Mouse (Mus musculus) T-helper 1 cell (primary cell): ENCODE results near the gene 1700003F12Rik.

ENCODE experiments used
- in situ Hi-C: fragments of 300-600 bp; cut with MboI, MseI; formaldehyde crosslinking; loops from one replicate; pipeline ENCODE4 v1.15.1; 2025; ENCODE audit warnings: high pct_unique_total_duplicates

Gene 1700003F12Rik

DNA sequence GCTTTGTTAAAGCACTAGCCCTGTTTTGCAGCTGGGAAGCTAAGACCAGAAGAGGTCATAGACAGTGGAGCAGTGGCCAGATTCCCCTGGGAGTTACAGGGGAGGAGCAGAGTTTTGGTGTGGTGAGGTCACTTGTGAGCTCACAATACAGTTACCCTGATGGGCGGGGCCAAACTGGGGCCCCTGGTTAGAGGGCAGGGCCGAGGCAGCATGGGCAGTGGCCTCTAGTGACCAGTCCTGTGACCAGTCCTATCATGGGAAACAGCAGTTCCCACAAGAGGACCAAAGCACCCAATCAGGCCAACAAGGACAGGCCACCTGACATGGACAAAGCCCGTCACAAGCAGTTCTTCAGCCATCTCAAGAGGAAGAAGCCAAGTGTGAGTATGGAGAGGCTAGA, 1.8 kb downstream of the 1700003F12Rik start:
- in situ Hi-C loops = loop anchor here (25.0 kb wide), 1 partner anchor 136 kb away; the partner anchor contains the start of gene Snta1

- in situ Hi-C loops = loop anchor here (25.0 kb wide), 1 partner anchor 137 kb away; the partner anchor contains the start of gene Snta1
Observed at GRCm38 (mm10) chr2:154549127-154549885, 2.4 kb downstream of the 1700003F12Rik start.

- in situ Hi-C loops = loop anchor here (25.0 kb wide), 1 partner anchor 138 kb away; the partner anchor contains the start of gene Snta1
Observed at GRCm38 (mm10) chr2:154549886-154550189, 3.0 kb downstream of the 1700003F12Rik start.

GRCm38 (mm10) chr2:154550937-154551336, 4.1 kb downstream of the 1700003F12Rik start:
- in situ Hi-C loops = no loop called here

GRCm38 (mm10) chr2:154551476-154551875, 4.6 kb downstream of the 1700003F12Rik start, which contains the start of gene Actl10:
TSS of gene Actl10 (plus strand) at chr2:154551776.
- in situ Hi-C loops = no loop called here

GRCm38 (mm10) chr2:154551927-154552326, 5.0 kb downstream of the 1700003F12Rik start:
- in situ Hi-C loops = no loop called here

GRCm38 (mm10) chr2:154552424-154552907, 5.6 kb downstream of the 1700003F12Rik start:
- in situ Hi-C loops = no loop called here

GRCm38 (mm10) chr2:154555235-154555634, 8.3 kb downstream of the 1700003F12Rik start:
- in situ Hi-C loops = no loop called here

DNA sequence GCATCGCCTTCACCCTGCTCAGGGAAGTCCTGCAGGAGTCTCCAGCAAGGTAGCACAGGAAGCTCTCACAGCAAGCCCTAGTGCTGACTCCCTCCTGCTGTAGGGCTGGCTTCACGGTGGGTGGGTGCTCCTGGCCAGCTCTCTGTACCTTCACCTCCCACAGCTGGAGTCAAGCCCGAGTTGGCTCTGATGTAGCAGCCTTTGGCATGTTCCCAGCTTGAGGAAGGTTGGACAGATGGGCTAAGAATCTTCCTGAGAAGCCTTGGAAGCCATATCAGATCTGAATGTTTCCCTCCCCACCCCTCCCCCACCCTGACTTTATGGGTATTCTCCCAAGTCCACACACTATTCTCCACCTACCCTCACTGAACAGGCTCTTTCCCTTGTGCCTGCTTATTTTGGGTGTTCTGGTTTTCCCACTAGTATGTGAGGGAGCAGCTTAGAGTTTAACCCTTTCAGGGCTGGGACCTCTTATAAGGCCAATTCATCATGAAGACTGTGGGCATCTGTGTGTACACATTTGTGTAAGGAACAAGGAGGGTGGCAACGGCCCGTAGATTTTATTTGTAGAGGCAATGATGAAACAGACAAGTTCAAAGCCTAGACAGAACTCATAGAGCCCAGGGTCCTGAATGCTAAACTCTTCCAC, 10.4 kb downstream of the 1700003F12Rik start:
- in situ Hi-C loops = no loop called here

GRCm38 (mm10) chr2:154558264-154559039, 11.6 kb downstream of the 1700003F12Rik start, which contains the start of gene Necab3:
TSS of gene Necab3 (minus strand) at chr2:154558890.
- in situ Hi-C loops = no loop called here

GRCm38 (mm10) chr2:154563612-154564170, 16.8 kb downstream of the 1700003F12Rik start:
- in situ Hi-C loops = no loop called here

DNA sequence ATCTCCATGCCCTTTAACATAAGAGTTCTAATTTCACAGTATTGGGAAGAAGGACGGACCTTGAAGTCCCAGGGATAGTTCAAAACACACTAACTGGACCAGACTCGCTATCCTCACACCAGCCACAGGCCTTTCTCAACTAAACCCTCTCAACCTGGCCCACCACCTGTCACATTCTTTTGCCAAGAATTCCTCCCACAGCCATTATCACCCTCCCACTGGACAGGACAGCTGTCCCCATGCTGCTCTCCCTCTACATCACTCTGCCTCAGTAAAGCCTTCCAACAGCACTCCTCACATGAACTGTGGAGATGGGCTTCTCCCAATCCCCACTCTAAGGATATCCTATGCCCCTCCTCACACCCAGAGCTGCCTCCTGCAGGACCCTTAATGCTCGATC, 18.7 kb downstream of the 1700003F12Rik start:
- in situ Hi-C loops = no loop called here

GRCm38 (mm10) chr2:154566641-154567040, 19.8 kb downstream of the 1700003F12Rik start:
- in situ Hi-C loops = no loop called here

GRCm38 (mm10) chr2:154567766-154568165, 20.9 kb downstream of the 1700003F12Rik start:
- in situ Hi-C loops = no loop called here

- in situ Hi-C loops = no loop called here
Observed at GRCm38 (mm10) chr2:154568329-154569070, 21.6 kb downstream of the 1700003F12Rik start.

- in situ Hi-C loops = no loop called here
Observed at GRCm38 (mm10) chr2:154569071-154569748, 22.3 kb downstream of the 1700003F12Rik start.

- in situ Hi-C loops = no loop called here
Observed at GRCm38 (mm10) chr2:154569836-154570286, 23.0 kb downstream of the 1700003F12Rik start, which contains the start of gene E2f1. TSS of gene E2f1 (minus strand) at chr2:154569892.

DNA sequence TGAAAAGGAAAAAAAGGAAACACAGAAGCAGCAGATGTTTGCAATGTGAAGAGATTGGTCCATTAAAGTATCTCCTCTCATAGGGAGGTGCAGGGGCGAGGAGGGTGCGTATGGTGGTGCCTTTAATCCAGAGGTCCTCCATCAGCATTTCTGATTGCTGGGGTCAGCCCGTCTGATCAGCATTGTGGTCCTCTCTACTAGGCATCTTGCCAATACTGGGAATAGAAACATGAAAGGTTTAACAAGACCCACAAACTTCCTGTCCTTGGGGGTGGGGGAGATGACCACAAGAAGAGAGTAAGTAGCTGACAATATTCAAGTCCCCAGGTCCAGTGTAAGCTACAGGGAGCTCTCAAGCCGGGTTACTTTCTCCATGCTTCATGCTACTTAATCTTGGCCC, 23.8 kb downstream of the 1700003F12Rik start:
- in situ Hi-C loops = no loop called here

DNA sequence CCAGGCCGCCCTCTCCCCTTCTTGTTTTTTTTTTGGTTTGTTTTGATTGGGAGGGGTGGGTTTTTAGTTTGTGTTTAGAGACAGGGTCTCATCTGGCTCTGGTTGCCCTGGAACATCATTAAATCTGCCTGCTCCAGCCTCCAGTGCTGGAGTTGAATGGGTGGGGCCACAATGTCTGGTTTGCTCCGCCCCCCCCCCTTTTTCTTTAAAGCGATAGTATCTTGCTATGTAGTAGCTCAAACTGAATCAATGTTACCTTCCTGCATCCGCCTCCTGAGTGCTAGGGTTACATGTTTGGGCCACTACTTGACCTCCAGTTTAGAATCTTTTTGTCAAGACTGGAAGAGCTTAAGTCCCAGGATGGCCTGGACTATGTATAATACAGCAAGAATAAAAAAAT, 24.4 kb downstream of the 1700003F12Rik start:
- in situ Hi-C loops = no loop called here

GRCm38 (mm10) chr2:154571976-154572375, 25.1 kb downstream of the 1700003F12Rik start:
- in situ Hi-C loops = no loop called here
